Mouse (Mus musculus) embryonic fibroblast, embryonic 13.5 days (primary cell): ENCODE measurements around the gene Tmem220.
A peak's percentile ranks its signal among the peaks of the same experiment; 100 is the strongest.

ENCODE experiments used
- CTCF ChIP-seq: IDR thresholded peaks from 2 replicates; pipeline ENCODE4 v1.5.1; 2011; ENCODE audit warnings: mild to moderate bottlenecking, control low read depth, low read length, moderate library complexity, borderline replicate concordance; ENCODE audit not compliant: insufficient read depth
- POLR2A ChIP-seq: IDR thresholded peaks from 2 replicates; pipeline ENCODE4 v1.6.1; 2011; ENCODE audit warnings: low read depth, mild to moderate bottlenecking, control low read depth, low read length, moderate library complexity

GRCm38 (mm10) chr11:66982794-66983193, 42.2 kb upstream of the Tmem220 start:
- TF ChIP-seq CTCF (peak; percentile 55; the same call in 1 of the 2 replicates), POLR2A (no peak)
